Mouse (Mus musculus) right cerebral cortex, postnatal 4 days (tissue): ENCODE results near the gene Shisa7.

Source experiments
- DNase-seq: peaks from one replicate; pipeline ENCODE4 v3.0.0-alpha.2; 2022

Gene Shisa7

GRCm38 (mm10) chr7:4793674-4794073 lies 50.8 kb downstream of the Shisa7 start:
- no peak for DNase-seq

GRCm38 (mm10) chr7:4793248-4793647 lies 51.2 kb downstream of the Shisa7 start:
- peak; percentile 25 for DNase-seq

- peak; percentile 88 for DNase-seq
Observed at GRCm38 (mm10) chr7:4792278-4793212, 52.0 kb downstream of the Shisa7 start, which contains the start of gene Rpl28. Rpl28 (plus strand) TSS chr7:4792874.

GRCm38 (mm10) chr7:4789436-4789935 lies 55.0 kb downstream of the Shisa7 start, which contains the start of gene Tmem238:
Tmem238 (minus strand) TSS chr7:4789656.
- no peak for DNase-seq

- peak; percentile 60 for DNase-seq
Observed at GRCm38 (mm10) chr7:4788499-4789435, 55.7 kb downstream of the Shisa7 start.

GRCm38 (mm10) chr7:4783667-4784268 lies 60.7 kb downstream of the Shisa7 start:
- no peak for DNase-seq

- DNase-seq, result no peak
Observed at GRCm38 (mm10) chr7:4782759-4783158, 61.7 kb downstream of the Shisa7 start, which contains the start of the genes Il11 and Tmem190. Il11 (minus strand) TSS chr7:4782859. Tmem190 (plus strand) TSS chr7:4782937.

GRCm38 (mm10) chr7:4782130-4782529 lies 62.4 kb downstream of the Shisa7 start:
- DNase-seq, result no peak

GRCm38 (mm10) chr7:4779921-4780320 lies 64.6 kb downstream of the Shisa7 start:
- DNase-seq, result no peak

GRCm38 (mm10) chr7:4777851-4778637 lies 66.5 kb downstream of the Shisa7 start:
- DNase-seq, result no peak

GRCm38 (mm10) chr7:4776861-4777830 lies 67.3 kb downstream of the Shisa7 start:
- peak; percentile 63 for DNase-seq

GRCm38 (mm10) chr7:4776131-4776530 lies 68.4 kb downstream of the Shisa7 start:
- no peak for DNase-seq
